Mouse (Mus musculus): ENCODE data around the gene Slc47a1.

GRCm38 (mm10) chr11:61342505-61343420 is 35.4 kb downstream of the Slc47a1 start, which contains the start of gene Slc47a2:
- TF ChIP-seq CTCF (IDR thresholded peaks at IDR 0.05; ENCODE audit: low read depth), result peak; percentile 64
- TF ChIP-seq EP300 (optimal IDR thresholded peaks at IDR 0.05), result no peak

Measured in stomach, postnatal 0 days (tissue).